Mouse (Mus musculus): Measurements from ENCODE around the gene Rpl28.

DNA sequence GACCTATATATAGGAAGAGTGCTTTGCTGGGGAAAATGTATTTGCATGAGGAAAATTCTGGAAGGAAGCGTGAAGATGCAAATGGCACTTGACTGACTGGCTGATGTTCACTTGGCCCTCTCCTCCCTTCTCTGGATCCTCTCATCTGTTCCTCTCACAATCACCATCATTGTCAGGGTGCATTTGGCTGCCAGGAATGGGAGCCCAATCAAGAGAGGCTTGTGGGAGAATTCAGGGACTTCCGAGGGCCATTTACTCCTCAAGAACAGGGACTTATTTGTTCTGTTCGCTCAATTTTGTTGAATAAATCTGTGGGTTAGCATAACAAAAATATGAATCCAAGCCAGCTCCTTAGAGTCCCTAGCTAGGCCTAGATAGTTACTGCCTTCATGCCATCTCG is 29.0 kb downstream of the Rpl28 start:
- TF ChIP-seq CTCF (IDR thresholded peaks at IDR 0.05; ENCODE audit: low read depth), result no peak
- no peak for TF ChIP-seq EP300 (IDR thresholded peaks at IDR 0.05; ENCODE audit: low read depth)
